Mouse (Mus musculus) left cerebral cortex, postnatal 4 days (tissue): Measurements from ENCODE around the gene Rnf31. TPM values are rescaled to one million over a fixed set of nuclear protein-coding genes. Genes with fewer than 3 reads are reported as not detected.
A peak's percentile ranks its signal among the peaks of the same experiment; 100 is the strongest.

ENCODE experiments used
- DNase-seq: peaks from one replicate; pipeline ENCODE4 v3.0.0-alpha.2; 2022
- intact Hi-C: fragments of 180-260 bp; cut with DNase I; formaldehyde crosslinking; loops from one replicate; pipeline ENCODE4 v1.15.1; 2025
- total RNA-seq, 2 experiments: library from RNA; stranded (reverse); gene quantifications; 2 replicates each; pipeline ENCODE4 v1.2.3; 2021

Rnf31 gene
- total RNA-seq, 2 experiments from 2014 or later, result 33.3 to 47.7 TPM

DNA sequence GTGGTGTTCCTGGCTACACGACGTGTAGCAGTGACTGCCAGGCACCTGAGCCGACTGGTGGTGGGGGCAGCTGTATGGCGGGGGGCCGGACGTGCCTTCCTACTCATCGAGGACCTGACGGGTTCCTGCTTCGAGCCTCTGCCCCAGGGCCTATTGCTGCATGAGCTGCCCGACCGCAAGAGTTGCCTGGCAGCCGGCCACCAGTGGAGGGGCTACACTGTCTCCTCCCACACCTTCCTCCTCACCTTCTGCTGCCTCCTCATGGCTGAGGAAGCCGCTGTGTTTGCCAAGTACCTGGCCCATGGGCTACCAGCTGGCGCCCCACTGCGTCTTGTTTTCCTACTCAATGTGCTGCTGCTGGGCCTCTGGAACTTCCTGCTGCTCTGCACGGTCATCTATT is 15.1 kb upstream of the Rnf31 start:
- DNase-seq, result peak; percentile 32
- intact Hi-C loops, result no loop called here

GRCm38 (mm10) chr14:55577871-55578667 is 13.4 kb upstream of the Rnf31 start, which contains the start of gene Psme1:
TSS of gene Psme1 (plus strand) at chr14:55578123.
- DNase-seq, result peak; percentile 91
- intact Hi-C loops, result no loop called here

DNA sequence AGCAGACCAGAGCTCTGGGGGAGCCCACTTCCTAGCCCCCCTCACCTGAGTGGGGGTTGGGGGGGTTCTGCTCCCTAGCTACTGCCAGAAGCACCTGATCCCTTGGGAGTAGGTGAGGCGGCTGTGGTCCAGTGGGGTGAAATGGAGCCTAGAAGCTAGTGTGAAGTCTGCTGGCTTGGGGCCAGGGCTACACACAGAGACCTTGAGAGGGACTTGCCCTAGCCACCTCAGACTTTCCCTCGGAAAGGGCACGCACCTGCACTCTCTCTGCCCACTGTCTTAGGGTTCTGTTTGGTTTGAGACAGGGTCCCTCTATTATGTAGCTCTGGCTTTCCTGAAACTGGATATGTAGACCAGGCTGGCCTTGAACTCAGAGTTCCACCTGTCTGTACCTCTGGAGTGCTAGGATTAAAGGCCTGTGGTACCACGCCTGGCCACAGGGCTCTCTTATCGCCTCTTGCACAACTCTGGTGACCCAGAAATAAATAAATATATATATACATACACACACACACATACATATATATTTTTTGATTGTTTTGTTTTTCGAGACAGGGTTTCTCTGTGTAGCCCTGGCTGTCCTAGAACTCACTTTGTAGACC is 12.7 kb upstream of the Rnf31 start:
- peak; percentile 65 for DNase-seq
- intact Hi-C loops, result no loop called here

GRCm38 (mm10) chr14:55579511-55580496 is 11.7 kb upstream of the Rnf31 start:
- DNase-seq, result no peak
- intact Hi-C loops, result no loop called here

DNA sequence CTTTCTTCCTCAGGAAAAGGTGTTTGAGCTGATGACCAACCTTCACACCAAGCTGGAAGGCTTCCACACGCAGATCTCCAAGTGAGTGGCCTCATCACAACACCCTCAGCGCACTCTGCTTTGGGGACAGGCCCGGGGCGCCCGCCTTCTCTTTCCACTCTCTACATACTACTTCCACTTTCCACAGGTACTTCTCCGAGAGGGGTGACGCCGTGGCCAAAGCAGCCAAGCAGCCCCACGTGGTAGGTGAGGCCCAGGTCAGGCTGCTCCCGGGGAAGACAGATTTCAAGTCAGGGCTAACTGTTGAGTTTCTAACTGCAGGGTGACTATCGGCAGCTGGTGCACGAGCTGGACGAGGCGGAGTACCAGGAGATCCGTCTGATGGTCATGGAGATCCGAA is 10.8 kb upstream of the Rnf31 start:
- no peak for DNase-seq
- intact Hi-C loops, result no loop called here

- intact Hi-C loops, result no loop called here
- no peak for DNase-seq
These were observed 9.4 kb upstream of the Rnf31 start for GRCm38 (mm10) chr14:55581981-55582681.

GRCm38 (mm10) chr14:55584303-55584701 is 7.2 kb upstream of the Rnf31 start:
- DNase-seq, result no peak
- intact Hi-C loops, result no loop called here

DNA sequence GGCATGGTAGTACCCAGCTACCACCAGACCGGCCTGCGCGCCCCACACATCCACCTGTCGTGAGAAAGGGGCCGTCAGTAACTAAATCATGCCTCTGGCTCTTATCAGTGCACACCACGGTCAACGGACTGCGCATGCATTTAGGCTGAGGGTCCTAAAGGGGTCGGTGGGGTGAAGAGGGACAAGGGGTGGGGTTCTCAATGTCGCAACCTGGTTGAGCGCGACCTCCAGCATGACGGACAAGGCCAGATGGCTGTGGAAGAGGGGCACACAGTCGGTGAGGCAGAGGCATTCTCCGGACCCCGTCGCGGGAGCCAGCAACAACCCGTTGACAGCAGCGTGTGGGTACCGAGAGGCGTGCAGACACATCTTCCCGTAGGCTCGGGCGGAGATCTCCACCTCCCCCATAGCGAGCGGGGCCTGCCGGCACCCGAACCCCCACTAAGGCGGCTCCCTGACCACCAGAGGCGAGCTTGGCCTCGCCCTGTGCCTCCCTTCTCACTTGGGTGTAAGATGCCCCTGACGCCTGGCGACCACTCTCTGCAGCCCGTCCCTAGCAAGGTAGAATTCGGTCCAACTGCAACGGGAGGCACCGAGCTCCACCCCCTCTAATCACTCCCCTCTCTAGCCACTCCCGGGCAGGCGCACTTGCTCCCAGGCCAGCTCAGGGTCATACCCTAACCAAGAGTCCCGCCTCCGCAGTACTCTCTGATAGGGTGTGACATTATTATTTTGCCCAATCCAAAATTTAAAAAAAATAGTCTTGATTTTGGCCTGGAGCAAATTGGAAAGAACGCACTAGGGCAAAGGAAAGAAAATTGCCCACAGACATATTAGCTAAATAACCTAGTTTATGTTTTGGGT is 6.6 kb upstream of the Rnf31 start, which contains the start of gene Emc9:
Gene Emc9 (minus strand): TSS at position 601 of the 864 bp plus-strand sequence.
- intact Hi-C loops, result no loop called here
- DNase-seq, result peak; percentile 62

GRCm38 (mm10) chr14:55585566-55585960 is 5.9 kb upstream of the Rnf31 start:
- DNase-seq, result no peak
- intact Hi-C loops, result no loop called here

DNA sequence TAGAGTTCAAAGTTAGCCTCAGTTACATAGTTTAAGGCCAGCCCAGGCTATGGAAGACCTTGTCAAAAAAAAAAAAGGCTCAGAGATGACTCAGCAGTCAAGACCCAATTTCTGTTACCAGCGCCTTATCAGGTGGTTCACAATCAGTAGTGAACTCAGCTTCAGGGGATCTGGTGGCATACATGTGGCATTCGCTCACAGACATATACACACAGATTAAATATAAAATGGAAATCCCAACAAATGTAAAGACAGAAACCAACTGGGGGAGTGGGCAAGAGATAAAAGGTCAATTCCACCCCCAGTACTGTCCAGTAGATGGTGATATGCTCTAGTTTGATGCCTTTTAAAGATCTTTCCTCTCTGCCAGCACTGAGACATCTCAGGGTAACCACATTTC is 5.4 kb upstream of the Rnf31 start:
- intact Hi-C loops, result no loop called here
- no peak for DNase-seq

DNA sequence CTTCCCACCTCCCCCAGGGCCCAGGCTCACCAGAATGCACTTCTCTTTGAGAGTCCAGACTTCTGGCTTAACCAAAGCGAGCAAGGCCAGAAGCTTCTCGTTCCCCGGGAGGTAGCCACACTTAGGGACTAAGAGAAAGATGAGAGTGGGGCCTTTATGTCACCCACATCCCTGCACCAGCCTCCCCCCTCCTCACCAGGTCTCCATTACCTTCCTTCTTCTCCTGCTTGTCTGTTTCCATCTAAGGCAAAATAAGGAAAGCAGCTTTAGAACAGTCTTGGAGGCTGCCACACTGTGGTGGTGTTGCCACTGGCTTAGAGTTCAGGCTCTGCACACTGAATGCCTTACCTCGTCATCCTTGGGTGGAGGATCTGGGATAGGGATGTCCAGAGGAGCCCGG is 2.2 kb upstream of the Rnf31 start:
- intact Hi-C loops, result no loop called here
- no peak for DNase-seq

DNA sequence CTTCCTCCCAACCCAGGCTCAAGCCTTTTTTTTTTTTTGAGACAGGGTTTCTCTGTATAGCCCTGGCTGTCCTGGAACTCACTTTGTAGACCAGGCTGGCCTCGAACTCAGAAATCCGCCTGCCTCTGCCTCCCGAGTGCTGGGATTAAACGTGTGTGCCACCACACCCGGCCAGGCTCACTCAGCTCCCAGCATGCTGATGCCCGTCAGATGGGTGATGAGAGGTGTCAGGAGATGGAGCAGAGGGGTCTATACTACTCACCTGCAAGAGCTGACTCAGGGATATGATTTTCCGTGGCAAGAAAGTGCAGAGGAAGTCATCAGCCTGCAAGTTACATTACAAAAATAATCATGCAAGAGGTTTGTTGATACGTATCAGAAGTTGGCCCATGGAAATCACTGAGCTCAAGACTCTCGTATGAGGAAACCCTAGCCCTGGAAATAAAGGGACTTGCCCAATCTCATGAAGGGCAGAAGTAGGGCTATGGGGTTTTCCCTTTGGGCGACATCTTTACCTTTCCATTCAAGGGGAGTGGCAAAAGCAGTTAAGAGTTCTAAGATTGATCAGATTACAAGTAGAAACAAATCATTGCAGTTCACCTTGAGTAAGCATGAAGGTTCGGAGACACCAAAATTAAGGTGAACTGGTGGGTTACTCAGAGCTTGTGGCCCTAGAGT is 1.6 kb upstream of the Rnf31 start:
- intact Hi-C loops, result no loop called here
- no peak for DNase-seq

DNA sequence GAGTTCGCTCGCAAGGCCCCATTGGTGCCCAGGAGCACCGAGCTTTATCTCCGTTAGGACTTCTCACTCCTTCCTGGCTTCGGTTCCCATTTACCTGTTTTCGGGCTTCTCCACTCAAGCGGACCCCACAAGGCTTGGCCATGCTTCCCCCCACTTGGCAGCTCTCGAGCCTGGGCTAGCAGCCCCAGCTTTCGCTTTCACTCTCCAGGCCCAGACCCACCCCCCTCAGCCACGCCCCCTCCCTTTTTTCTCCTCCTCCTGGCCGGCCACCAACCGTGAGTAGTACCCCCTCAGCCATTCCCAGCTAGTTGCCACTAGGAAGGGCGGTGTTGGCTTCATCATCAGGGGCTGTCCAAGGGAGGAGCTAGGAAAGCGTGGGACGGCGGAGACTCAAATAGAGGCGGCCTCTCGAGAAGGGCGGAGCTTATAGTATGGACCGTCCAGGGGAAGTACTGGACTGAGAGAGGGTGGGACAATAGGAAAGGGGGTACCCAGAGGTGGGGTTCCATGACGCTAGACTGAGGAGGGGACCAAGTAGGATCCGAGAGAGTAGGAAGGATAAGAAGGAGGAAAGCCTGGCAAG is 669 bp upstream of the Rnf31 start, which contains the start of gene Psme2:
Gene Psme2 (minus strand): TSS at position 366 of the 583 bp plus-strand sequence.
- peak; percentile 95 for DNase-seq
- intact Hi-C loops, result no loop called here

DNA sequence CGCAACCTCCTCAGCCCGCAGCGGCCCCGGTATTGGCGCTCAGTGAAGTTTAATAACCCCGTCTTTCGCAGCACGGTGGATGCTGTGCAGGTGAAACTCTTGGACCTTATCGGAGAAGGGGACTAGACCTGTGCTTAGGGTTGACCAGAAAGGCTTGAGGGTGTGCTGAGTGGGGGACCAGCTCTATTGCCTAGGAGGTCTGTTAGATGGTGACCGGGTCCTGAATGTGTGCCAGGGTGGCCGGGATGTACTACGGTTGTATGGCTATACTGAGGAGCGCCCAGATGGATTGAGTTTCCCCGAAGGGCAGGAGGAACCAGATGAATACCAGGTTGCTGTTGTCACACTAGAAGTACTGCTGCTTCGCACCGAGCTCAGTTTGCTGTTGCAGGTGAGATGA is 718 bp downstream of the Rnf31 start:
- no peak for DNase-seq
- intact Hi-C loops, result no loop called here

DNA sequence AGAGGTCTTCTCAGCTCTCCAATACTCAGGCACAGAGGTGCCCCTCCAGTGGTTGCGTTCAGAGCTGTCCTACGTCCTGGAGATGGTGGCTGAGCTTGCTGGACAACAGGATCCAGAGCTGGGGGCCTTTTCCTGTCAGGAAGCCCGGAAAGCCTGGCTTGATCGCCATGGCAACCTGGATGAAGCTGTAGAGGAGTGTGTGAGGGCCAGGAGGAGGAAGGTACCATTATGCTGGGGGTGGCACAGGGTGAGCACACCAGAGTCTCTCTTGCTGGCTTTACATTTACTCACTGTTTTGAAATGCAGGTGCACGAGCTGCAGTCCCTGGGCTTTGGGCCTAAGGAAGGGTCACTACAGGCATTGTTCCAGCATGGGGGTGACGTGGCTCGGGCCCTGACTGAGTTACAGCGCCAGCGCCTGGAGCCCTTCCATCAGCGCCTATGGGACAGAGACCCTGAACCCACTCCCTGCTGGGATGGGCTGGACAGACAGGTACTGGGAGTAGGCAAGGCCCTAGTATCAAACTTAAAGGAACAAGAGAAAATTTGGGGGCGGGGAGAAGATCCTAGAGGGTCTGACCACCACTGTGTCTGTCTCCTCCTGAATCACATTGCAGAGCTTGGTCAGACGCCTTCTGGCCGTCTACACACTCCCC is 4.7 kb downstream of the Rnf31 start:
- peak; percentile 48 for DNase-seq
- intact Hi-C loops, result no loop called here

DNA sequence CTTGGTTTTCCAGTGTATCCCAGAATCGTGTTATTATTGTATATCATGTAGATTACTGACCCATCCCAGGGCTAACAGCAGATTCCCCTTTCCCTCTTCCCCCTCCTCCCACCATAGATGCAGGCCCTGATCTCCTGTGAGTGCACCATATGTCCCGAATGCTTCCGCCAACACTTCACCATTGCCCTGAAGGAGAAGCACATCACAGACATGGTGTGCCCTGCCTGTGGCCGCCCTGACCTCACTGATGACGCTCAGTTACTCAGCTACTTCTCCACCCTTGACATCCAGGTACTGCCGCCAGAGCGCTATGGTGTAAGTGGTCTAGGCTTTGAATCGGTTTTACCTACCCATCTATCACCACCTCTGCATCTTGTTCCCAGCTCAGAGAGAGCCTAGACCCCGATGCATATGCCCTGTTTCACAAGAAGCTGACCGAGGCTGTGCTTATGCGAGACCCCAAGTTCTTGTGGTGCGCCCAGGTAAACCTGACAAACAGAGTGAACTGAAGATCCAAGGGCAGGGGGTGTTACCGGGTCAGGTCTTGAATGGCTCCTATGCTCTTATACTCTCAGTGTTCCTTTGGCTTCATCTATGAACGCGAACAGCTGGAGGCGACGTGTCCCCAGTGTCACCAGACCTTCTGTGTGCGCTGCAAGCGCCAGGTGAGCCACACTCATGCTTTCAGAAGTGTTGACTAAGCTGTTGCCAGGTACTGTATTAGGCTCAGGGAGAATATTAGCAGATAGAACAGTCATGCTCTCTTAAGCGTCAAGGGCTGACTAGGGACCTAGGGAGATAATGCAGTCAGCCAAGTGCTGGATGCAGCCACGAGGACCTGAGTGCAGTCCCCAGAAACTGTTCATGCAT is 7.2 kb downstream of the Rnf31 start:
- intact Hi-C loops, result no loop called here
- no peak for DNase-seq

- DNase-seq, result no peak
- intact Hi-C loops, result no loop called here
These were observed 11.7 kb downstream of the Rnf31 start, which contains the start of gene Irf9 for GRCm38 (mm10) chr14:55603271-55603632. TSS of gene Irf9 (plus strand) at chr14:55603571.
